Mouse (Mus musculus) ES-E14 (cell line): ENCODE measurements around the gene Epb41l4b. TPM values are rescaled to one million over a fixed set of nuclear protein-coding genes. Genes with fewer than 3 reads are reported as not detected.

ENCODE experiments used
- DNase-seq: peaks from one replicate; pipeline ENCODE4 v3.0.0-alpha.2; 2013; ENCODE audit warnings: low read depth, low spot score
- H3K27ac ChIP-seq: 2 replicates; pipeline ENCODE4 v1.5.1; 2012; ENCODE audit warnings: low read depth, mild to moderate bottlenecking, low read length, moderate library complexity, mixed read lengths; ENCODE audit not compliant: poor library complexity, insufficient read depth, severe bottlenecking
- H3K36me3 ChIP-seq: 2 replicates; pipeline ENCODE4 v1.6.1; 2012; ENCODE audit warnings: mild to moderate bottlenecking, low read length, moderate library complexity, mixed read lengths; ENCODE audit not compliant: control insufficient read depth, poor library complexity, insufficient read depth, severe bottlenecking
- H3K4me1 ChIP-seq, 2 experiments: fragments of 150-350 bp in 1 of 2; sonication (generic) in 1 of 2; 2 replicates each; pipeline ENCODE4 v1.6.1; 2012; ENCODE audit warnings: low read length in 2 of 2, mild to moderate bottlenecking in 1 of 2, mixed read lengths in 1 of 2; ENCODE audit not compliant: control insufficient read depth in 2 of 2, insufficient read depth in 2 of 2, poor library complexity in 1 of 2
- H3K4me3 ChIP-seq, 2 experiments: fragments of 150-350 bp in 1 of 2; sonication (generic) in 1 of 2; 2 replicates each; pipeline ENCODE4 v1.5.1; 2012; ENCODE audit warnings: low read length in 2 of 2, low read depth in 1 of 2, mild to moderate bottlenecking in 1 of 2, mixed read lengths in 1 of 2; ENCODE audit not compliant: insufficient read depth in 1 of 2, poor library complexity in 1 of 2, severe bottlenecking in 1 of 2
- H3K9ac ChIP-seq: 2 replicates; pipeline ENCODE4 v1.6.1; 2012; ENCODE audit warnings: low read depth, mild to moderate bottlenecking, low read length, mixed read lengths; ENCODE audit not compliant: poor library complexity, insufficient read depth, severe bottlenecking
- H3K9me3 ChIP-seq: fragments of 150-350 bp; sonication (generic); 2 replicates; pipeline ENCODE4 v1.6.1; 2012; ENCODE audit warnings: low read depth, mild to moderate bottlenecking, low read length; ENCODE audit not compliant: control insufficient read depth, insufficient read depth
- CHD2 ChIP-seq: IDR thresholded peaks from 2 replicates; pipeline ENCODE4 v1.6.1; 2014; ENCODE audit warnings: mild to moderate bottlenecking, low read depth, low read length, inconsistent platforms
- HCFC1 ChIP-seq: IDR thresholded peaks from 2 replicates; pipeline ENCODE4 v1.6.1; 2012; ENCODE audit warnings: low read length, inconsistent platforms, borderline replicate concordance; ENCODE audit not compliant: insufficient read depth
- MAFK ChIP-seq: IDR thresholded peaks from 2 replicates; pipeline ENCODE4 v1.6.1; 2014; ENCODE audit warnings: mild to moderate bottlenecking, low read depth, low read length, inconsistent platforms; ENCODE audit not compliant: insufficient read depth
- ZC3H11A ChIP-seq: IDR thresholded peaks from 2 replicates; pipeline ENCODE4 v1.6.1; 2012; ENCODE audit warnings: low read depth, mild to moderate bottlenecking, inconsistent platforms, low read length, borderline replicate concordance
- ZNF384 ChIP-seq: IDR thresholded peaks from 2 replicates; pipeline ENCODE4 v1.6.1; 2012; ENCODE audit warnings: low read depth, low read length, inconsistent platforms
- in situ Hi-C, 2 experiments: fragments of 600-800 bp; cut with MboI; formaldehyde crosslinking; loops; one replicate each; pipeline ENCODE4 v1.15.1; 2025; ENCODE audit warnings: low sequenced_read_pairs in 2 of 2, inconsistent platforms in 1 of 2; ENCODE audit not compliant: unreplicated experiment in 2 of 2
- total RNA-seq: library from RNA; depleted of rRNA; stranded (reverse); fragments of 300-350 nt; gene quantifications from 2 replicates; pipeline ENCODE4 v1.2.3, GENCODE M21; 2012

Epb41l4b gene
- total RNA-seq, 1 experiment = 4.7 TPM

GRCm38 (mm10) chr4:57082775-57083428 is 60.3 kb downstream of the Epb41l4b start:
- TF ChIP-seq CHD2 (no peak), MAFK (no peak), ZNF384 (no peak), ZC3H11A (no peak), HCFC1 (no peak)
- no peak for DNase-seq
- H3K4me1 ChIP-seq = peaks cover 0 to 7% of the 10 kb centered on the region in 2 experiments; a peak in 1 of 4 replicates
- in situ Hi-C loops = no loop called here
- H3K9ac ChIP-seq = no peak overlapping the region
- H3K36me3 ChIP-seq = no peaks in the 10 kb centered on the region
- no peaks in the 10 kb centered on the region for H3K9me3 ChIP-seq
- no peak overlapping the region for H3K4me3 ChIP-seq
- H3K27ac ChIP-seq = no peak overlapping the region

- Histone ChIP-seq H3K36me3 (no peaks in the 10 kb centered on the region), H3K9ac (no peak overlapping the region), H3K27ac (no peak overlapping the region), H3K9me3 (no peaks in the 10 kb centered on the region), H3K4me3 (no peak overlapping the region), H3K4me1 (peaks cover 2 to 7% of the 10 kb centered on the region in 2 experiments; a peak in 2 of 4 replicates)
- in situ Hi-C loops = no loop called here
- no peak for TF ChIP-seq ZC3H11A
- no peak for TF ChIP-seq ZNF384
- no peak for TF ChIP-seq MAFK
- no peak for DNase-seq
Measured at GRCm38 (mm10) chr4:57081463-57081862, 61.8 kb downstream of the Epb41l4b start.

GRCm38 (mm10) chr4:57073843-57074242 is 69.4 kb downstream of the Epb41l4b start:
- Histone ChIP-seq H3K27ac (no peak overlapping the region), H3K4me3 (no peak overlapping the region), H3K9ac (no peak overlapping the region), H3K36me3 (no peaks in the 10 kb centered on the region), H3K9me3 (no peaks in the 10 kb centered on the region), H3K4me1 (peaks cover 6 to 12% of the 10 kb centered on the region in 2 experiments; a peak in 2 of 4 replicates)
- TF ChIP-seq MAFK (no peak), ZC3H11A (no peak)
- in situ Hi-C loops = no loop called here
- no peak for DNase-seq

GRCm38 (mm10) chr4:57073174-57073573 is 70.1 kb downstream of the Epb41l4b start:
- Histone ChIP-seq H3K9me3 (no peaks in the 10 kb centered on the region), H3K4me3 (no peak overlapping the region), H3K9ac (no peak overlapping the region), H3K36me3 (no peaks in the 10 kb centered on the region), H3K4me1 (peaks cover 6 to 12% of the 10 kb centered on the region in 2 experiments; a peak in 2 of 4 replicates), H3K27ac (no peak overlapping the region)
- no peak for DNase-seq
- in situ Hi-C loops = no loop called here
- TF ChIP-seq HCFC1 (no peak), MAFK (no peak), ZC3H11A (no peak)

GRCm38 (mm10) chr4:57070640-57071039 is 72.6 kb downstream of the Epb41l4b start:
- in situ Hi-C loops = no loop called here
- H3K4me3 ChIP-seq = no peak overlapping the region
- no peak overlapping the region for H3K9ac ChIP-seq
- TF ChIP-seq CHD2 (no peak), MAFK (no peak), HCFC1 (no peak), ZC3H11A (no peak), ZNF384 (no peak)
- no peak for DNase-seq
- H3K9me3 ChIP-seq = no peaks in the 10 kb centered on the region
- peaks cover 7 to 17% of the 10 kb centered on the region in 2 experiments; a peak in 2 of 4 replicates for H3K4me1 ChIP-seq
- H3K36me3 ChIP-seq = no peaks in the 10 kb centered on the region
- no peak overlapping the region for H3K27ac ChIP-seq
